Mouse (Mus musculus) spleen, postnatal 10 days (tissue): ENCODE results near the gene Cacng4.

ENCODE experiments used
- DNase-seq, 2 experiments: peaks; one replicate each; pipeline ENCODE4 v3.0.0; 2021 to 2022; ENCODE audit warnings: low spot score in 2 of 2

Cacng4 gene

DNA sequence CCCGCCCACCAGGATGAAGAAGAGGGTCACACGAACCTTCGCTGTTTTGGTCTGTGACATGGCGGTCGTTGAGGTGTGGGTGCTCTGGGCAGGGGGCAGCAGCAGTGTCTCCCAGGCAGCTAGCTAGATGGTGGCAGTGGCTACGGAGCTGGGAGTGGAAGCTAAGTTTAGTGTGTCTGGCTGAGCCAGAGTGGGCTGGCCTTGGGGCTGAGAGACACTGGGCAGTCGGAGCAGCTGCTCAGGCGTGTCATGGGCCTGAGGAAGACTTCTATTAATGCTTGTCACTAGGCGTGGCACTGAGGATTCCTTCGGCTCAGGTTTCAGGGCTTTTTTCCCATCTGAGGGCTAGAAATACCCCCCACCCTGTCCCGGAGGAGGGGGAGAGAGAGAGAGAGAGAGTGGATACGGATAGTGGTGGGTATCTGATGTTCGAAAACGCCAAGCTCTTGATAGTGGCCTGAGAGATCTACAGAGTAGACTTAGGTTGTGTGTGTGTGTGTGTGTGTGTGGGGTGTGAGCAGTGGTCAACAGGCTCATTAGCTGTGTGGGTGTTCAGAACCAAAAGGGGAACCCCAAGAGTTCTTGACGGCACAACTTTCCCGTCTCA lies 77.9 kb downstream of the Cacng4 start, which contains the start of gene Cacng1:
TSS of gene Cacng1 (minus strand) at position 191 of the 607 bp plus-strand sequence.
- DNase-seq, result no peak

DNA sequence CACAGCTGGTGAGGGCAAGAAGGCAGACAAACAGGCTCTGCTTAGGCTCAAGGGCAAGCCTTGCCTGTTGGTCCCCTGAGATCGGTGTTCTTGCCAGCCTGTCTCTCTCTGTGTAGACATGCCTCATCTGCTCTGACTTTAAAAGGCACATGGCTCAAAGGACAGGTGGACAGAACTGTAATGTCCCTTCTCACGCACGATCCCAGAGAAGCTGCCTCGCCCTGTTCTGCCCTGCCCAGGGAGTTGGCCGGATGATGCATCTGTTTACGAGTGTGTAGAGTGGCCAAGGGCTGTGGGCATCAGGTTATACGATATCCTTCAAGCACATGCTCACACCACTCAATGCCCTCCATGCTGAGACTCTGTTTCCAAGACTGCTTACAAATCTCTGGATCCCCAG lies 80.0 kb downstream of the Cacng4 start:
- DNase-seq, result no peak

DNA sequence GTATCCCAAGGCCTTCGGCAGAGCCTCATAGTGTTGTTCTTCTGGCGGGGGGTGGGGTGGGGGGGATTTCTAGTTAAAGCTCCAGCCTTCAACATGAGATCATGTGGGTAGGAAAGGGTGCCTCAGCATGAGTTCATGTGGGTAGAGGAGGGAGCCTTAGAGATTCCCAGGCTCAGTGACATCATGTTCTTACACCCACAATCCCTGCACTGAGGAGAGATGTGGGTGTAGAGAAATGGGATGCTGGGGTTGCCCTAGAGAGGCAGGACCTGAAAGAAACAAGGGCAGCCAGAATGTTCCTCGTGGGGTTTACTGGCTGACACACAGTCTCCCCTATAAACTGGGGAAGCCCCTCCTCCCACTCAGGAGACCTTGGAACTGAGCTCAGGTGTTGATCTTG lies 84.0 kb downstream of the Cacng4 start:
- DNase-seq, result no peak

DNA sequence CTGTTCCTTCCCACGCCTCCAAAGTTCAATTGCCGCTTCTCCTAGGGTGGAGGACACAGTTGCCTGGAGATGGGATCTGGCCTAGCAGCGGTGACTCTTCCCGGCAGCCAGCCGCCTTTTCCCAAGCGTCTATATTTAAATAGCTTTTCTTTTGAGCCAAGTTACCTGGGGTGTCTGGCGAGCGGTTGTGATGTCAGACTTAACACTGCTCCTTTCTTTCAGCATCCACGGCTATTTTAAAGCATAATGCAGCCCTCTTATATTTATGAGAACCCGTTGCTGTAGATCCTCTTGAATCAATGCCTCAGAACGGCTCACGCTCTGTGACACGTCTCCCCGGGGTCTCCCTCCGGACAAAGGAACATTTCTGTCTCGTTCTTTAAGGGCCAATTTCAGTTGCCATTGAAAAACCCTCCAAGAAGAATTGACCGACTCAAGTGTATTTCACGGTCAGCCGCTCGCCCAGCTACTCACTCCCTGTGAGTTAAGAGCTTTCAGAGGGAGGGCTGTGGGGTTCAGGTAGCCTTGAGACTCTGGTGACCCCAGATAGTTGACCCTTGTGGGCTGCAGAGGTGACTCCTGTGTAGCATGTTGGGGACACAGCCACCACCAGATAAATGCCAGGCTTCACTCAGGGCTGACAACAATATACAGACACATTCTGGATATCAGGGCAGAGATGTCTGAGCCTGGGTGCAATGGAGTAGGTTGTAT lies 86.3 kb downstream of the Cacng4 start:
- no peak for DNase-seq

DNA sequence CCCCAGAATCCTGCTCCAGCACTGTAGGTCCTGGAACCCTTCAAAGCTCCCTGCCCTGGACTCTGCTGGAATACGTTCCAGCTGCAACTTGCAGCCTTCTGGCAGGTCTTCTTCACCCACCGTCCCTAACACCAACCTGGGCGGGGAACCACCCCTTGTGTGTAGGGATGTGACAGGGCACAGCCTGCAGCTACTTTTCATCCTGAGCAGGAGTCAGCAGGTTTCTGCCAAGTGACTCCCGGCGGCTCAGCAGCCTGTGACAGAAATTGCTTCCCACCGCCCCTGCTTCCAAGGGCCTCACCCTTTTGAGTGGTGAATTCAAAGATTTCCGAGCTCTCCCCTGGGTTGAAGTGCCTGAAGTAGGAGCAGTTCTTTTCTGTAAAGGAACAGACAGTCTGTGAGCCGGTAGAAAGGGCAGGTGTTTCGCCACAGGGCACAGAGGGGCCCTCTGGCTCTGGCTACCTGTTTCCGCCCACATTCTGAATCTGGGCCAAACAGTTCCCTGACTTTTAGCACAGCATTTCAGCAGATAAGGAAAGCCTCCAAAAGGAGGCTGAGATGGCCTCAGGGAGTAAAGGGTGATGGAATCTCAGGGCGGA lies 88.8 kb downstream of the Cacng4 start:
- no peak for DNase-seq

DNA sequence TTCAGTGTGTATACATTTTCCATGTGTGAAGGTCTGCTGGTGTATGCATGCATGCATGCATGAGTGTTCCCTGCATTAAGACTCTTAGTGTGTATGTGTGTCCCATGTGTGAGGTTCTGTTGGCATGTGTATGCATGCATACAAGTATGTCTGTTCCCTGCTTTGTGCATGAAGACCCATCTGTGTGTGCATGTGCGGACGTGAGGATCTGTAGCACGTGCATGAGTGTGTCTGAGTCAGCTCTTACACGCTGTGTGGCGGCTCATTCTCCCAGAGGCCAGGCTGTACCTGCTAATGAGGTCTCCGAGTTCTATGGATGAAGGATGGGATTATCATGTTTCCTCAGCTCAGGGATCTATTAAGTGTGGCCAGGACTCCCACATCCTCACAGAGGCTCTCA lies 89.3 kb downstream of the Cacng4 start:
- DNase-seq, result no peak

DNA sequence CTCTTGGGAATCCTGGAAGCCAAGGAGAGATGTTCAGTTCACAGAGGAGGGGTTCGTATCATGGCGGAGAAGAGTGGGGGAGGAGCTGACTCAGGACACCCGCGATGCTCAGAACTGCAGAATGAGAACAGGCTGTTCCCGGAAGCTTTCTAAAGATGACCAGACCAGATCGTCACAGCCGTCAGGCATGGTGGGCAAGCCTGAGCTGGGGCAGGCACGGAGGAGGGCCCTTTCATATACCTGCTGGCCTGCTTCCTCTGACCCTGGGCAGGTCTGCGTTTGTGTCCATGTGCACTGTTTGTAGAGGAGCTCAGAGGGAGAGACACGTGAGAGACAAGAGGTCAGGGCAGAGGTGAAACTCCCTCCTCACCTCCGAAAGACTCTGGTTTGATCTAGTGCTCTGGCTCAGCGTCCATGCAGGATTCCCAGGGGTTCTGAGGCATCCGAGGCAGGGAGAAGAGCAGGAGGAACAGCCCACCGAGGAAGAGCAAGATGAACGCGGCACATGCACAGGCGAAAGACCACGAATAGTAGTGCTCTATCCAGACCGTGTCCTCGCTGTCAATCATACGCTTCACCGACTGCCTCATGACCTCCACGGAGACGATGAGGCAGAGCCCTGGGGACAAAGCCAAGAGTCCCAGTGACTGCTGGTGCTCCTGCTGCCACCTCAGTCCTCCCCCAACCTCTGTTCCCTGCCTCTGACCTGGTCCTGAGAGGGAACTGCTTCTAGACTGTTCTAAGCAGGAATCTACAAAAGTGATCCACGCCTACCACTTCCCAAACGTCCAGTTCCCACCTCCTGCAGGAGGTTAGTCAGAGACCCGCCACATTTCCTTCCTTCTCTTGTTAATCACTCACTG lies 90.9 kb downstream of the Cacng4 start:
- DNase-seq, result no peak

DNA sequence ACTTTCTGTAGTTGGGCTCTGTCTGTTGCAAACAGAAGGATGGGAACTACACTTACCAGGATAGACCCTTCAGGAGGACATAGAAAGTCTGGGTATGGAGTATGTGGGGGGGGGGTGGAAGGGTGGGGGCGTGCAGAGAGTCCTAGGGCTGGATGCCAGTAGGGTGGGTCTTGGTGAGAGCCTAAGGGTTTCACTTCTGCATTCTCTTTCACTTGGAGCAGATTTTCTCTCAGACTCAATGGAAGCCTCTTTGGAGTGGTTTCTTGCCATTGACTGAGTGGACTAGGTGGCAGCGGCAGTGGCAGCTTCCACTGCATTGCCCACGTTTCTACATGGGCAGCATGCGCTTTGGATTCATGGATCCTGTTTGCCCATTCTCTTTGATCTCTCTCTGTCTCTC lies 94.4 kb downstream of the Cacng4 start:
- DNase-seq, result no peak

DNA sequence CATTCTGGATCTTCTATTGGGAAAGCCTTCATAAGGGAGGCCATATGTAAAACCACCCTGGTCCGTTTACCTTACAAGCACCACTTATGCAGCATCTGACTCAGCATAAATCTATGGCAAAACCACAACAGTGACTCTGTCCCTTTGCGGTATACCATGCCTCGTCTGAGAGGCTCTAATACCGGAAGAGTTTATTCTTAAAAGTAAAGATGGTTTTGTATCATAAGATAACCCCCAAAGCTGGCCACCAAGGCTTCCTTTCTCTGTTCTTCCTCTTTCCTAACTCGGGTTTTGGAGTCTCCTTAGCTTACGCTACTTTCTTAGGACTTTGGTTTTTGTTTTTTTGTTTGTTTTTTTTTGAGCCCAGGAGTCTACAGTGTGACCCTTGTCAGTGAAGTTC lies 101.0 kb downstream of the Cacng4 start:
- no peak for DNase-seq

DNA sequence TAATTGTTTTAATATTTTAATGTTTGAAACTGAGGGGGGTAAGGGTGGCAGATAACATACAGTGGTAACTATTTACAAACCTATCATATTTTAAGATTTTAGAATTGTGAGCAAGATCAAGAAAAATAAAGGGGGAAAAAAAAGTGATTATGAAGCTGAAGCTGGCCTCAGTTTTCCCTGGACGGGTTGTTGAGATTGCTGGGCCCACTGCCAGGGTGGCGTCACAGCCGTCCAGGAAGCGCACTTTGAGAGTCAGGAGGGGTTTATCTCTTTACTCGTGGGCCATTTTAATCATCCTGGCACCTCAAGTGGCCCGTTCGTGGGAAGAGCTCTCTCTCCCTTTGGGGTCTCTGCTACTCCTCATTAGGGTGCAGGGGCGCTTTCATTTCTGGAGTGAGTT lies 102.8 kb downstream of the Cacng4 start:
- no peak for DNase-seq

DNA sequence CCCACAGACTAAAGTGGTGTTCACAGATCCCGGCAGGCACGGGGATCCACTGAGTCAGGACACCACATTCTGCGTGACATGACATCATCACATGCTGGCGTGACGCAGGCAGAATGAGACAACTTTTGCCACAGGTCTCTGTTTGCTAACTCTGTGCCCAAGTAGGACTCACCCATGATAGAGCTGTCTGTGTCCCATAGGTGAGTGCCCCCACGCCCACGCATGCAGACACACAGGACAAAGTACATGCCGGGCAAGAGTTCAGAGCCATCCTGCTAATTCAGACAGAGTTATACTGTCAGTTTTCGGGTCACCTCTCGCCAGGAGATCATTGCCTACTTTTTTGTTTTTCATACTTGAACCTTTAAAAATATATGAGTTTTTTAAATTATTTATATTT lies 105.9 kb downstream of the Cacng4 start:
- no peak for DNase-seq

DNA sequence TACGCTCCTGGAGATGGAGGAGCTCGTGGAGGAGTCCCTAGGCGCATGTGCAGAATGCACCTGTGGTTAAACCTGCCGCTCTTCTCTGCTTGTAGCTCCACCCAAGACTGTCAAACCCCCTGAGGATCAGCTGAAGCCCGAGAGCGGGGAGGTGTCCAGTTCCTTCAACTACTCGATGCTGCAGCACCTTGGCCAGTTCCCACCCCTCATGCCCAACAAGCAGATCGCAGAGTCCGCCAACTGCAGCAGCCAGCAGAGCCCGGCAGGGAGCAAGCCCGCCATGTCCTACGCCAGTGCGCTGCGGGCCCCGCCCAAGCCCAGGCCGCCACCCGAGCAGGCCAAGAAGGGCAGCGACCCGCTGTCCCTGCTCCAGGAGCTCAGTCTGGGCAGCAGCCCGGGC lies 108.1 kb downstream of the Cacng4 start:
- DNase-seq, result no peak

DNA sequence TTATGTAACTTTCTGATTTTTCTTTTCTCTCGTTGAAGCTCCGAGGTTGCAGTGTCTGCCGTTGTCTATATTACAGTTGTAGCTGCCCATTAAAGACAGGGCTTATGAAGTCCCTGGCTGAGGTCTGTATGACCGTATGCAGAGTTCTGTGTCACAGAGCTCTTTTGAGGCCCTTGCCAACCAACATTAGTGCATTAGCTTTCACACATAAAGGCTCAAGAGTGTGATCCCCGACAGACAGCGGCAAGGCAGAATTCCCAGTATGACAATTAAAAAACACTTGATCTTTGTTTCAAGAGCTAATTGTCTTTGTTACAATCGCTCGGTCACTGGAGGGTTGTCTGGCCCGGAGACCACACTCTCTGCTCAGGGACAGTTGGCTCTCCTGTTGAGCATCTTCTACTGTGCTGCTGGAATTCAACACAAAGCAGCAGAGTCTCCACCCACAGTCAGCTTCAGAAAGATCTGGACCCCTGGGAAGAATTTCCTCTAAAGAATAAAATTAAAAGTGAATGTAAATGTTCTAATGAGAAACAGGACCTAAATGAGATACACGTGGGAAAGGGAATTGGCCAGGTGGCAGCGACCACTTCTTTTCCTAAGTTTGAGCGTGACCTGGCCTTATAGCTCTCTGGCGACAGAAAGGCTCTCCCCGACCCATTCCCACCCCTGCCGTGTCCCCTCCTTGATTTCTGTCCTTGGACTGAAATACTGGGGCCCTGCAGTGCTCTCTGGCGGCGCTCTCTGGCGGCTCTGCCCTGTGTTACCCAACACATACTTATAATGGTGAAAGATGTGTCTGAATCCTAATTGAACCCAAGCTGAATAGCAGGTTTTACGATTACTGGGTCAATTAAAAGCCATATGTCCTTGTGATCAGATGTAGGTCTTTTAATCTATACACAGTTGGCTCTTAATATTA lies 110.6 kb downstream of the Cacng4 start:
- DNase-seq, result no peak

DNA sequence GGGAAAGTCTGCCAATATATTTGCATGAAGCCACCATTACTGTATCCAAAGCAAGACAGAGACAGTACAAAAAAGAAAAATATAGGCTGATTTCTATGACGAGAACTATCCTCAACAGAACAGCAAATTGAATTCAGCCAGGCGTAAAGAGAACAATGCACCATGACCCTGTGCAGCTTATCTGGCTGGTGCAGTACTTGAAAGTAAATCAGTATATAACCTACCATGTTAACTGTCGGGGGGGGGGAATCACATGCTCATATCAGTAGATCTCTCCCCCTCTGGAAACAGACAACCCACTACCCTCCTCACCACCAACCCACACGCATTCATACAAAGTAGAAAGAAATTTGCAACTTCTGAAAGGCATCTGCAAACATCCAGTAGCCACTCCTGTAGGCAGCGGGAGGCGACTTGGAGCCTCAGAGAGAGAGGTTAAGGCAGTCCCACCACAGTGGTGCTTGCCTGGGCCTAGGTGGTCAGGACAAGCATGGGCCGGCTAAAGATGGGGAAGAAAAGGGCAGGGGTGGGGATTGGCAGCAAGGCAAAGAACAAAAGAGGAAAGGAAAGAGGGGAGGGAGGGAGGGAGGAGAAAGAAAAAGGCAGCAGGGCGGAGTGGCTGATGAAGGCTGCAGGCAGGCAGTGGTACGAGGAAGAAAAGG lies 111.5 kb downstream of the Cacng4 start:
- no peak for DNase-seq
